Mouse (Mus musculus) ovary, postnatal 14 days (tissue): ENCODE measurements around the gene Dynlrb1.

ENCODE experiments used
- DNase-seq: peaks from one replicate; pipeline ENCODE4 v3.0.0; 2022; ENCODE audit warnings: low spot score

Gene Dynlrb1

GRCm38 (mm10) chr2:155236362-155236992 lies at the start of gene Dynlrb1:
Gene Dynlrb1 (plus strand): TSS chr2:155236533.
- peak; percentile 99 for DNase-seq

GRCm38 (mm10) chr2:155207419-155207818 lies 28.9 kb upstream of the Dynlrb1 start:
- peak; percentile 2 for DNase-seq

GRCm38 (mm10) chr2:155223145-155223544 lies 13.2 kb upstream of the Dynlrb1 start:
- no peak for DNase-seq

- no peak for DNase-seq
Observed at GRCm38 (mm10) chr2:155224721-155225120, 11.6 kb upstream of the Dynlrb1 start.

DNA sequence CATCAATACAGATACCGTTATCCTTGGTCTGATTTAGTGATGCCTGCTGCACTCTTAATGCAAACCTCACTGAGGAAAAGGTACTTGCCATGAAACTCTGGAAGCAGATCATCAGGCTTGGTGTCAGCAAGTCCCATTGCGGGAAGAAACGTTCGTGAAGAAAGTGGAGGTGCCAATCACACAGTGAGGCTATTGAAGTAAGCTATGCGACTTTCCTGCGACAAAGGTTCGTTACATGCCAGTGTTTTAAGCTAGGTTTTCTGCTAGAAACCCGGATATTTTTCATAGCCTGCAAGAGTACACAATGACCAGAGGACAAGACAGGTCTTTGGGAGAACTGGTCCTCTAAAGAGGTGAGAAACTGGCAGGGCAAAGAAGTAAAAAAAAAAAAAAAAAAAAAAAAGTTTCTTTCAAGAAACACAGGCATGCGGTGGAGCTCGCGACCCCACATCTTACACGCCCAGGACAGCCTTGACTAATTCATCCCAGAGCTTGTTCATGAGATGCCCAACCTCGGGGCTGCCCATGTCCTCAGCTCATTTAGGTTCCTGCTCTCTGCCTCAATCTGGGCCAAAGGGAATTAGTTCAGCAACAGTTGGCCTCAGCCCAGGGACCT lies 479 bp upstream of the Dynlrb1 start:
- no peak for DNase-seq

- no peak for DNase-seq
Observed at GRCm38 (mm10) chr2:155237276-155237675, 943 bp downstream of the Dynlrb1 start.

DNA sequence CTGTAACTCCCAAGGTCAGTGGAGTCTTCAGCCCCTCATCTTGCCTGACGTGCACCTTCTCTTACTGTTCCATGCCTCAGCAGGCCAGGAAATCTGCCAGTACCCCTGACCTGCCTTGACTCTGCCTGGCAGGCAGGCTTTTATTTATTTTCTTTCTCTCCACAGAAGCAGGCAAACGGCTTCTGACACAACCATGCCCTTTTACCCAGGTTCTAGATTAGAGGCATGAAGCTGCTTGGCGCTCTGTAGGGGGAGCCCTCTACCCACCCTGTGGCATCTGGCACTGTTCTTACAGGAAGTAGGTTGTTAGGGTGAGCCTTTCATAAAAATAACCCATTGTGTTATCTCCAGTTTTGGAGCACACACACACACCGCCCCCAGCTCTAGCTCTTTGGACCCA lies 4.6 kb downstream of the Dynlrb1 start:
- no peak for DNase-seq

DNA sequence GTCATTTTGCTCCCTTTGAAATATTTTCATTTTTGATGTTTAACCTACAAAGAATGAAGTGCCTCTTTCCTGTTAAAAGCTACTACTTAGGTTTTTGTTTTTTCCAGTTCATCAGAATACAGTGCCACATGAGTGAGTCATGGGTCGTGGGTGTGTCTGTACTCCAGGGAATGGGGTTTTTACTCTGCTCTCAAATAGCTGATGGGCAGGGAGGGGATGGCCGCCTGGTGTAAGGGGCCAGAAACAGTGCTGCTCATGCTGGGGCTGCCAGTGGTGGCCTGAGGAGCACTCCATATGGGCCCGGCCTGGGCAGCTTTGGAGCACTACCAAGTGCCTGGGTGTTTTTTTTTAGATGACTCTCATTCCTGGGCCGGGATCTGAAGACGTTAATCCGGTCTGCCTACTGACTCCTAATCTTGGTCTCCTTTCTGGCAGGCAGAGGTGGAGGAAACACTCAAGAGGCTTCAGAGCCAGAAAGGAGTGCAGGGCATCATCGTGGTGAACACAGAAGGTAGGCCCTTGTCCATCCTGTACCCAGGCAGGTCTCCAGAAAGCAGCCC lies 6.0 kb downstream of the Dynlrb1 start:
- no peak for DNase-seq

GRCm38 (mm10) chr2:155246231-155246630 lies 9.9 kb downstream of the Dynlrb1 start:
- DNase-seq = no peak

- DNase-seq = no peak
Observed at GRCm38 (mm10) chr2:155248206-155248605, 11.9 kb downstream of the Dynlrb1 start.

DNA sequence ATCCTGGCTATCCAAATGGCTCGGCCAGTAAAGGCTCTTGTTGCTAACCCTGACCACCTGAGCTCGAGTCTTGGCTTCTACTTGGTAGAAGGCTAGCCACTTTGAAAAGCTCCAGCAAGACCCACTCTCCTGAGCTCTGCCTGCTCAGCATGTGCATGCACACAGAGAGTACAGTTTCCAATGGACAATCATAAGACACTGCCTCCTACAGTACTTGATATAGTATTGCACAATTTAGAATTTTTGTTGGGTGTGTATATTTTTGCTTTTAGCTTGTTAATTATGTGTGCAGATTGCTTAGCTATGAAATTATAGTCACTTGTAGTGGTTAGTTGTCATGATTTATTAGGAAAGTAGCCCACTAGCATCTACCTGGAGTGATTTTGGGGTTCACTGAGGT lies 12.4 kb downstream of the Dynlrb1 start:
- DNase-seq = no peak

DNA sequence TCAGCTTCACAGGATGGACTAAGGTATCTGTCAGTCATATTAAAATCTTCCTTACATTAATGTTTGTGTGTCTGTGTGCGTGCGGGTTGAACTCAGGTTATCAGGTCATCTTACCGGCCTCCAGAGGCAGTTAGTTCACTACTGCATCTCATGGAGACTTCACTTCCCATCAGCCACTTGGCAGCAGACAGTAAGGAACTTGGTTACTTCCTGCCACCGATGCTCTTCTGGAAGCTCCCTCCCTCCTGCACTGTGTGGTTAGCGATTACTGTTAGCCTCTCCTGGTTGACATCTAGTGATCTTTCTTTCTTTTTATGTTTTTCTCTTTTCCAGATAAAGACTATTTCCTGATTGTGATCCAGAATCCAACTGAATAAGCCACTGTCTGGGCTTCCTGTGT lies 13.3 kb downstream of the Dynlrb1 start:
- DNase-seq = no peak

- DNase-seq = no peak
Observed at GRCm38 (mm10) chr2:155265526-155265925, 29.2 kb downstream of the Dynlrb1 start.

DNA sequence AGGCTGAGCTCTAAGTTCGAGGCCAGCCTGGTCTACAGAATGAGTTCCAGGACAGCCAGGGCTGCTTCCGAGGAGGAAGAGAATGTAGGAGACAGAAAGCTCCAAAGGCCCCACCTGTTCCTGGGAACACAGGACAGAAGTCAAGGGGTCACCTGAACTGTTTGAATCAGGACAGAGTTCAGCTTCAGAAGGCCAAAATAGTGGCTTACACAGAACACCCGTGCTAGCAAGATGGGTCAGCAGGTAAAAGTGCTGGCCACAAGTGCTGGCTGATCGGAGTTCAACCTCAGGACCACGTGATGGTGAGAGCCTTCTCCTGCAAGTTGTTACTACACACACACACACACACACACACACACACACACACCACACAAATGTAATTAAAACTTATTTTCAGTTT lies 30.6 kb downstream of the Dynlrb1 start:
- DNase-seq = no peak

DNA sequence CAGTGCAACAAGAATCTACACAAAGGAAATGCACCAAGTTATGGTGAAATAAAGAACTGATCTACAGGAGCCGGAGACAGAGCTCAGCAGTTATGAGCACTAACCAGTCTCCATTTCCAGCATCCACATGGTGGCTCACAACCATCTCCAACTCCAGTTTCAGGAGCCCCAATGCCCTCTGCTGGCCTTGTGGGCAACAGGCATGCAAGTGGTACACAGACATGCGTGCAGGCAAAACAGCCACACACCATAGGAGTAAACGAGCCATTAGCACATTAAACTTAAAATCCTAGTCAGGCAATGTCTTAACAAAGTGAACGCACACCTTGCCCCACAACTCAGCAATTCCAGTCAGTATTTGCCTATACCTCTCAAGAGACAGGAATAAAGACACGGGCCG lies 35.6 kb downstream of the Dynlrb1 start:
- no peak for DNase-seq

GRCm38 (mm10) chr2:155272396-155273170 lies 36.2 kb downstream of the Dynlrb1 start:
- DNase-seq = no peak

DNA sequence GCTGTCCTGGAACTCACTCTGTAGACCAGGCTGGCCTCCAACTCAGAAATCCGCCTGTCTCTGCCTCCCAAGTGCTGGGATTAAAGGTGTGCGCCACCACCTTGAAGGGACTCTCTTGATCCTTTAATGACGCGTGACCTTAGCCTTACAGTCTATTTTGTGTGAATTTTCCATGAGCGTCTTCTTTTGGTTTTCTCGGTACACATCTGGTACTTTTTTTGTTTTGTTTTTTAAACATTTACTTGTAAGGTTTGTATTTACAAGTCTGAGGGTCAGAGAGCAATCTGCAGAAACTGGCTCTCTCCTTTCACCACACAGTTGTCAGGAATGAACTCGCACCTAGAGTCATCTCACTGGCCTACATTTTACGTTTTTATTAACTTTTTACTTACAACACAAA lies 37.3 kb downstream of the Dynlrb1 start:
- DNase-seq = no peak

GRCm38 (mm10) chr2:155276195-155276594 lies 39.9 kb downstream of the Dynlrb1 start, which contains the start of gene Map1lc3a:
Gene Map1lc3a (plus strand): TSS chr2:155276297.
- peak; percentile 96 for DNase-seq

GRCm38 (mm10) chr2:155276621-155277175 lies 40.4 kb downstream of the Dynlrb1 start:
- DNase-seq = peak; percentile 62

GRCm38 (mm10) chr2:155277721-155278120 lies 41.4 kb downstream of the Dynlrb1 start:
- no peak for DNase-seq

DNA sequence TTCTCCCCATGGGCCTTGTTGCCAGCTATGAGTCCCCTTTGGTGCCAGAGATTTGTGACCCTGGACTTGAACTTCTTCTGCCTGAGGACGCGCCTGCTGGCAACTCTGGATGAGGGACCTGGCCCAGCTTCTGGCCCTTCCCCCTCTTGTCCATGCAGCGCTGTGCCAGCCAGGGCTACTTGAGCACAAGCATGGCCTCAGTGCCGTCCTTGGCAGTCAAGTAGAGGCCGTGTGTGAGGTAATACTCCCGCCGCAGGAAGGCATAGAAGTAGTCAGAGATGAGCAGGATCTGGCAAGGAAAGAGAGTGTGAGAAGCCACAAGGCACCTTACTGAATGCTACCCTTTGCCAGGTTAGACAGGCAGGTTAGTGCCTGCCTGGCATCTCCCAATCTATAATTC lies 42.0 kb downstream of the Dynlrb1 start:
- DNase-seq = no peak

GRCm38 (mm10) chr2:155279163-155279562 lies 42.8 kb downstream of the Dynlrb1 start:
- no peak for DNase-seq

DNA sequence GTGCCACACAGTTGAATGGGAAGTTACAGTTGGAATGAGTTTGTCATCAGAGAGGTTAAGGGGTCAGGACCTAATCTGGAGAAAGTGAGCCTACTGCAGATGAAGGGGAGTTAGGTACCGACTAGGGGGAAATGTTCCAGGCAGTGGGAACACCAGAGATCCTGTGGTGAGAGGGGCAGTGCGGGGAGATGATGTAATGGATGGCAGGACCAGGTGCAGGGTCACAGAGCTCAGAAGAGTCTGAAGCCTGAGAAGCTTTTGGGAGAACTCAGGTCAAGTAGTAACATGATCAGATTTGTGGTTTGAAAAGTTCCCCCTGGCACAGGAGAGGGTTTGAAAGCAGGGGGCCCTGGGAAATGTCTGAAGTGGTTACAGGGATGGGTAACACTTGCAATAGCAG lies 43.8 kb downstream of the Dynlrb1 start:
- DNase-seq = no peak
